Mouse (Mus musculus): ENCODE data around the gene Kdm4c. TPM values are rescaled to one million over a fixed set of nuclear protein-coding genes. Genes with fewer than 3 reads are reported as not detected.

The Kdm4c gene
- polyA plus RNA-seq, 1 experiment: 0.65 TPM

DNA sequence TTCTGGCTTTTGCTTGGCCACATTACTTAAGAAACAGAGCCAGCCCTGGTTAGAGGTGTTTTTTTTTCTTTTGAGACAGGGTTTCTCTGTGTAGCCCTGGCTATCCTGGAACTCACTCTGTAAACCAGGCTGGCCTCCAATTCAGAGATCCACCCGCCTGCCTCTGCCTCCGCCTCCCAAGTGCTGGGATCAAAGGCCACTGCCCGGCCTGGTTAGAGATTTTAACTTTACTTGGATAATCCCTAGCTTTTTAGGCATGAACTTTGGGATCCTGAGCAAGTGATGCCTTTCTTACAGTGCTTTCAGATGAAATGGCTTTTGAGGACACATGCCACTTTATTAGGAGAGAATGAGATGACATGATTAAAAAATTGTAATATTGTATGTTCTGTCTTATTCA, 52.4 kb downstream of the Kdm4c start:
- peaks cover 5% of the 10 kb centered on the region; the same call in 1 of the 2 replicates for H3K4me1 ChIP-seq
- TF ChIP-seq FLI1 (IDR thresholded peaks at IDR 0.05; ENCODE audit: low read length) (no peak), GATA1 (IDR thresholded peaks at IDR 0.05; ENCODE audit: borderline replicate concordance, low read length) (no peak)
- H3K27me3 ChIP-seq (replicated peaks): no peaks in the 10 kb centered on the region
- H3K36me3 ChIP-seq (replicated peaks; ENCODE audit: low read length): peaks cover 24% of the 10 kb centered on the region
- H3K4me3 ChIP-seq (replicated peaks): no peak overlapping the region
- no peaks in the 10 kb centered on the region for H3K9me3 ChIP-seq

DNA sequence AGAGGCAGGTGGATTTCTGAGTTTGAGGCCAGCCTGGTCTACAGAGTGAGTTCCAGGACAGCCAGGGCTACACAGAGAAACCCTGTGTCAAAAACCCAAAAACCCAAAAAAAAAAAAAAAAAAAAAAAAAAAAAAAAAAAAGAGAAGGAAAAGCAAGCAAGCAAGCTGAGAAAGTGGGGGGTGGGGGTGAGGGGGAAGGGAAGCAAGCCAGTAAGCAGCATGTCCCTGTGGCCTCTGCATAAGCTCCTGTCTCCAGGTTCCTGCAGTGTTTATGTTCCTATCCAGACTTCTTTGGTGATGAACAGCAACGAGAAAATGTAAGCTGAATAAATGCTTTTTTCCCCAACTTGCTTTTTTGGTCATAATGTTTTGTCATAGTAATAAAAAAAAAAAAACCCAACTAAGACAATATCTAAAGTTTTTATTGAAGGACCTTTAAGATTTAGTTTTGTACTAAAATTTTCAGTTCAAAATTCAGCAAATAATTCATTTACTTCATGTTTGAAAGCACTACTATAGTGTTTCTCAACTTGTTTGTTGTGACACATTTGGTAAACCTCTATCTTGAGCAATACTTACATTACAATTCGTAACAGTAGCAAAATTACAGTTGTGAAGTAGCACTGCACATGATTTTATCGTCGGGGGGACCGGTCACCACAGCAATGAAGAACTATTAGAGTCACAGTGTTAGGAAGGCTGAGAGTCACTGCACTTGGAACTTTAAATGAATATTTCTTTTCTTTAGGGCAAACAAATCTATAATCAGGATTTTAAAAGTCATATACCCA, 63.2 kb downstream of the Kdm4c start:
- peaks cover 4% of the 10 kb centered on the region; the same call in 1 of the 2 replicates for H3K4me1 ChIP-seq
- TF ChIP-seq FLI1 (IDR thresholded peaks at IDR 0.05; ENCODE audit: low read length) (no peak), GATA1 (IDR thresholded peaks at IDR 0.05; ENCODE audit: borderline replicate concordance, low read length) (no peak)
- no peak overlapping the region for H3K4me3 ChIP-seq (replicated peaks)
- H3K9me3 ChIP-seq: no peaks in the 10 kb centered on the region
- H3K27me3 ChIP-seq (replicated peaks): no peaks in the 10 kb centered on the region
- H3K36me3 ChIP-seq (replicated peaks; ENCODE audit: low read length): peaks cover 32% of the 10 kb centered on the region

DNA sequence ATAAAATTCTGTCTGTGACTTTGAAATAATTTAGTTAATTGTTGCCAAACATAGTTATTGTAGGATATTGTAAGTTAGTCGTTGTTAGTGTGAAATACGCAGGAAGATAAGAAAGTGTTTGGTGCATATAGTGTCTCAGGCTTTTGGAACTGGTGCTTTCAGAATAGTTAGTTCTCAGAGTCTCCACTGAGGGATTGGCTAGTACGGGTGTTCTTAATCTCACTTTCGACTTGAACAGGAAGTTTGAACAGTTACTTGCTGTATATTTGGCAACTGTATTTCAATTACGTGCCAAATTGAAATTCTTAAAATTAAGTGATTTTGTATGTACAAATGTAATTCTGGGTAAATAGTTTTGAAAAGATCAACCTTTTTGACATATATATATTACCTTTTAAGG, 68.8 kb downstream of the Kdm4c start:
- Histone ChIP-seq H3K27me3 (replicated peaks) (no peaks in the 10 kb centered on the region), H3K4me1 (no peaks in the 10 kb centered on the region), H3K9me3 (no peaks in the 10 kb centered on the region), H3K36me3 (replicated peaks; ENCODE audit: low read length) (peaks cover 62% of the 10 kb centered on the region), H3K4me3 (replicated peaks) (no peak overlapping the region)
- TF ChIP-seq GATA1 (IDR thresholded peaks at IDR 0.05; ENCODE audit: borderline replicate concordance, low read length) (no peak), FLI1 (IDR thresholded peaks at IDR 0.05; ENCODE audit: low read length) (no peak)

DNA sequence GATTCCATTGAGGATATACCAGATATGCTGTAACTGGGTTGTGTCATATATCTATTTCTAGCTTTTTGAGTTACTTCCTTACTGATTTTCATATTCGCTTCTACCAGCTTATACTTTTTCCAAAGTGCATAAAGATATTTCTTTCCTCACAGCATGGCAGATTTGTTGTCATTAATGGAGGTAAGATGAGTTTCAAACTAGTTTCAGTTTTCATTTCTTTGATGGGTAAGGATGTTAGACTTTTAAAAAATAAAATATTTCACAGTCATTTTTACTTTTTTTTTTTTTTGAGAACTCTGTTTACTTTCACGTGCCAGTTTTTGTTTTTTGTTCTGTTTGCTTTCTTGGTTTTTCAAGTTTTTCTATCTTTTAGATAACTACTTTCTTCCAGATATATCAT, 70.6 kb downstream of the Kdm4c start:
- no peak for TF ChIP-seq FLI1 (IDR thresholded peaks at IDR 0.05; ENCODE audit: low read length)
- no peak for TF ChIP-seq GATA1 (IDR thresholded peaks at IDR 0.05; ENCODE audit: borderline replicate concordance, low read length)
- H3K4me1 ChIP-seq: no peaks in the 10 kb centered on the region
- peaks cover 69% of the 10 kb centered on the region for H3K36me3 ChIP-seq (replicated peaks; ENCODE audit: low read length)

DNA sequence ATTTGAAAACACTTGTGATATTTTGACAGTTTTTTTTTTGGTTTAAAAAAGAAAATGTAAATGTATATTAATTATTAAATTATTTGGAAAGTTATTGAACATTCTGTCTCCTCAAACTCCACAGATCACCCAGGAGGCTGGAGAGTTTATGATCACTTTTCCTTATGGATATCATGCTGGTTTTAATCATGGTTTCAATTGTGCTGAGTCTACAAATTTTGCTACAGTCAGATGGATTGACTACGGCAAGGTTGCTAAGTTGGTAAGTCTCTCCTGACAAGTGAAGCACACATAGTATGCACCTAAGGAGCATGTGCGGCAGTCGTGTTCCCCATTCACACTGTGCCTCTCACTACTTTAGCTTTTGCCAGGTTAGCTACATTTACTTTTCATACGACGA, 73.1 kb downstream of the Kdm4c start:
- TF ChIP-seq GATA1 (IDR thresholded peaks at IDR 0.05; ENCODE audit: borderline replicate concordance, low read length): no peak
- no peak for TF ChIP-seq FLI1 (IDR thresholded peaks at IDR 0.05; ENCODE audit: low read length)
- Histone ChIP-seq H3K9me3 (no peaks in the 10 kb centered on the region), H3K4me3 (replicated peaks) (no peak overlapping the region)

More for the DNA sequence above, 70.6 kb downstream of the Kdm4c start:
- no peaks in the 10 kb centered on the region for H3K27me3 ChIP-seq (replicated peaks)
- H3K9me3 ChIP-seq: no peaks in the 10 kb centered on the region
- no peak overlapping the region for H3K4me3 ChIP-seq (replicated peaks)

DNA sequence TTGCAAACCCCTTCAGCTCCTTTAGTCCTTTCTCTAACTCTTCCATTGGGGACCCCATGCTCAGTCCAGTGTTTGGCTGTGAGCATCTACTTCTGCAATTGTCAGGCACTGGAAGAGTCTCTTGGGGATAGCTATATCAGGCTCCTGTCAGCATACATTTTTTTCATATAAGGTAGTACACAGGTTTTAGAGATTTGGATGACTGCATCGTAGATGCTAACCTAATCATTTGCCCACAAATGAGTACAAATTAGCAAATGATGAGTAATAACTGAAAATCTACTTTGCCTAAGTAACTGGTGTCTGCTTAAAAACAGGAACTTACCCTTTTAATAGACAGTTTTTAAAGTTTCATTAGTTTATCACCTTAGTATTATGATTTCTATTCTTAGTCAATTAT, 77.0 kb downstream of the Kdm4c start:
- no peak overlapping the region for H3K4me3 ChIP-seq (replicated peaks)
- no peaks in the 10 kb centered on the region for H3K9me3 ChIP-seq
- TF ChIP-seq GATA1 (IDR thresholded peaks at IDR 0.05; ENCODE audit: borderline replicate concordance, low read length) (no peak), FLI1 (IDR thresholded peaks at IDR 0.05; ENCODE audit: low read length) (no peak)
- peaks cover 60% of the 10 kb centered on the region for H3K36me3 ChIP-seq (replicated peaks; ENCODE audit: low read length)
- no peaks in the 10 kb centered on the region for H3K27me3 ChIP-seq (replicated peaks)
- H3K4me1 ChIP-seq: no peaks in the 10 kb centered on the region

More for the DNA sequence above, 73.1 kb downstream of the Kdm4c start:
- Histone ChIP-seq H3K36me3 (replicated peaks; ENCODE audit: low read length) (peaks cover 68% of the 10 kb centered on the region), H3K27me3 (replicated peaks) (no peaks in the 10 kb centered on the region), H3K4me1 (no peaks in the 10 kb centered on the region)

DNA sequence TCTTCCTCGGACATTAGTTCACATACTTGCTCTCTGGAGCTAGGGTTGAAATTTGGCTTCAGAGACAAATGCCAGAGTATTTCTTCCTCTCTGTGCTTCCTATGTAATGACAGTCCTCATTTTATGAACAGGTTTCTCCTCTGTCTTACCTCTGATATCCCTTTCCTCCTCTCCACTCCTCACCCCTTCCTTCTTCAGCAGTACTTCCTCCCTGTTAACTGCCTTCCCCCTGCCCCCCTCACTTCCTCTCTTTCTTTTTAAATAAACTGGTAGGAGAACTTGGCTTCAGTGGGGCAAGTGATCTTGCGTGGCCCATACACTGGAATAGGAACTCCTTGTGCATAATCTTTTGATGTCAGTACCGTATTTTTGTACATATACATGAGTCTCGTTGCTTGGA, 115.2 kb downstream of the Kdm4c start:
- Histone ChIP-seq H3K36me3 (replicated peaks; ENCODE audit: low read length) (peaks cover 85% of the 10 kb centered on the region), H3K4me3 (replicated peaks) (no peak overlapping the region), H3K9me3 (no peaks in the 10 kb centered on the region), H3K4me1 (peaks cover 5% of the 10 kb centered on the region; the same call in 1 of the 2 replicates), H3K27me3 (replicated peaks) (no peaks in the 10 kb centered on the region)
- no peak for TF ChIP-seq GATA1 (IDR thresholded peaks at IDR 0.05; ENCODE audit: borderline replicate concordance, low read length)
- TF ChIP-seq FLI1 (IDR thresholded peaks at IDR 0.05; ENCODE audit: low read length): no peak

DNA sequence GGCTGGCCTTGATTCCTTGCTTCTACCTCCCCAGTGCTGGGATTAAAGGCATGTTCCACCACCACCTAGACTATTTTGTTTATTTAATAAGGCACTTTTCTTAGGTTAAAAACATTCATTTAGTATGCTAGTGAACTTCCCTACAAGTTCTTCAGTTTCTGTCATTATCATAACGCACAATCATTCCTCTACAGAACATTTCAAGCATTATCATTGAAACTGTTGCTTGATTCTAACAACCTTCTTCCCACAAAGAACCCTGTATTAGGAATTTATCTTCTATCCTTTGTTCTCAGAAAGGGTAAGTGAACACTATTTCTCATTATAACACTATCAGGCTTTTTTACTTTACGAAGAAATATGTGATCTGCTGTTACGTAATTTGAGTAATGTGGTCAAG, 118.0 kb downstream of the Kdm4c start:
- H3K4me1 ChIP-seq: peaks cover 5% of the 10 kb centered on the region; the same call in 1 of the 2 replicates
- TF ChIP-seq FLI1 (IDR thresholded peaks at IDR 0.05; ENCODE audit: low read length) (no peak), GATA1 (IDR thresholded peaks at IDR 0.05; ENCODE audit: borderline replicate concordance, low read length) (no peak)
- H3K36me3 ChIP-seq (replicated peaks; ENCODE audit: low read length): peaks cover 73% of the 10 kb centered on the region
- no peak overlapping the region for H3K4me3 ChIP-seq (replicated peaks)
- no peaks in the 10 kb centered on the region for H3K27me3 ChIP-seq (replicated peaks)
- no peaks in the 10 kb centered on the region for H3K9me3 ChIP-seq

DNA sequence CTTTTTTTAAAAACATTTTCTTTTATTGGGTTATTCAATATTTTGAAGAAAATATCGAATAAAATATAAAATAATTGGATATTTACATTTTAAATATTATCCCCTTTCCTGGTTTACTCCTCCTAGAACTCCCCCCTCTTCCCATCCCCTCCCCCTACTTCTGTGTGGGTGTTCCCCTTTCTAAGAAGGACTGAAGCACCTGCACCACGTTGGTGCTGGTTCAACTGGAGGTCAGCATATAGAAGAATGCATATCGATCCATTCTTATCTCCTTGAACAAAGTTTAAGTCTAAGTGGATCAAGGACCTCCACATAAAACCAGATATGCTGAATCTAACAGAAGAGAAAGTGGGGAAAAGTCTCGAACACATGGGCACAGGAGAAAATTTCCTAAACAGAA, 144.3 kb downstream of the Kdm4c start:
- Histone ChIP-seq H3K4me1 (peaks cover 4% of the 10 kb centered on the region; the same call in 1 of the 2 replicates), H3K9me3 (no peaks in the 10 kb centered on the region), H3K36me3 (replicated peaks; ENCODE audit: low read length) (peaks cover 65% of the 10 kb centered on the region), H3K4me3 (replicated peaks) (no peak overlapping the region), H3K27me3 (replicated peaks) (no peaks in the 10 kb centered on the region)
- TF ChIP-seq GATA1 (IDR thresholded peaks at IDR 0.05; ENCODE audit: borderline replicate concordance, low read length) (no peak), FLI1 (IDR thresholded peaks at IDR 0.05; ENCODE audit: low read length) (no peak)

DNA sequence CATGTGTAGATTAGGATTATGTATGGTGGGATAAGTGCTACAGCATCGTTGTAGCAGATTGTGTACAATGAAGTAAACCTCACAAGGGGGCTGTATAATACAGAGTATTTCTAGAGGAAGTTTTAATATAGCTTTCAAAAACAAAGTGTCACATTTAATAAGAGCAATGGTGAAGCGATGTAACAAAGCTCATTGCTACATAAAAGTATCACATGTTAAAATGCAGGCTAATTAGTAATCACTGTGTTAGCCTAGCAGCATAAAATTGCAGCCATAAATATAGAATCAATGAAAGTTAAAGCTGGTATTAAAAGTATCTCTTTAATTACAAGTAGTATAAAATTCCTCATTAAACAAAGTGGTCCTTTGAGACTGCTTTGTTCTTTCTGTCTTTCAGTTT, 150.9 kb downstream of the Kdm4c start:
- TF ChIP-seq FLI1 (IDR thresholded peaks at IDR 0.05; ENCODE audit: low read length) (no peak), GATA1 (IDR thresholded peaks at IDR 0.05; ENCODE audit: borderline replicate concordance, low read length) (no peak)
- no peak overlapping the region for H3K4me3 ChIP-seq (replicated peaks)
- peaks cover 84% of the 10 kb centered on the region for H3K36me3 ChIP-seq (replicated peaks; ENCODE audit: low read length)
- H3K4me1 ChIP-seq: peaks cover 4% of the 10 kb centered on the region; the same call in 1 of the 2 replicates
- H3K9me3 ChIP-seq: no peaks in the 10 kb centered on the region
- H3K27me3 ChIP-seq (replicated peaks): no peaks in the 10 kb centered on the region
